Comparison of ENCODE assay signal across 24 mouse cellular contexts in genomic region chr10:105312986-105313385, GRCm38 (mm10).
DNase-seq lines count a peak whose midpoint lies in the region; ATAC-seq and TF ChIP-seq lines count a peak whose summit lies in the region.
"Had no signal": no experiment of that assay in that cellular context is flagged by ENCODE, and none has a peak within 500 bp of the region (broad histone marks: within the 10 kb centered on the region; RNA-seq: fewer than 3 reads in every experiment).

No protein-coding gene starts in this region.

- no peaks in the 10 kb centered on the region for H3K27me3 ChIP-seq in liver, adult 2 months (ENCODE audit: control insufficient read depth, insufficient read depth, low read length)
- H3K27me3 ChIP-seq: CH12.LX; embryonic facial prominence, embryonic 12.5 days; forebrain, embryonic 13.5 days; forebrain, embryonic 15.5 days; Patski had no signal

- H3K36me3 ChIP-seq in liver, adult 2 months (ENCODE audit: control insufficient read depth, insufficient read depth, low read length) = no peaks in the 10 kb centered on the region
- H3K36me3 ChIP-seq: embryonic facial prominence, embryonic 10.5 days; embryonic facial prominence, embryonic 12.5 days; forebrain, embryonic 15.5 days; G1E had no signal

- no peak overlapping the region for H3K27ac ChIP-seq in liver, adult 2 months (replicated peaks; ENCODE audit: insufficient read depth, low read depth, low read length)
- H3K27ac ChIP-seq: embryonic facial prominence, embryonic 10.5 days; embryonic facial prominence, embryonic 12.5 days; forebrain, embryonic 13.5 days; forebrain, embryonic 15.5 days had no signal

- TF ChIP-seq CTCF in liver, adult 2 months (IDR thresholded peaks at IDR 0.05; ENCODE audit: low read depth, low read length) = no peak

- no peak overlapping the region for H3K9ac ChIP-seq in liver, adult 2 months (ENCODE audit: low read depth, low read length)
- H3K9ac ChIP-seq: embryonic facial prominence, embryonic 12.5 days; forebrain, embryonic 13.5 days; forebrain, embryonic 15.5 days; forebrain, postnatal 0 days had no signal

- H3K4me1 ChIP-seq in liver, adult 2 months (ENCODE audit: control insufficient read depth, insufficient read depth, low read length) = no peaks in the 10 kb centered on the region
- H3K4me1 ChIP-seq: embryonic facial prominence, embryonic 10.5 days; embryonic facial prominence, embryonic 12.5 days; forebrain, embryonic 13.5 days; forebrain, embryonic 15.5 days had no signal

- DNase-seq in liver, adult 2 months (ENCODE audit: extremely low read depth, low read depth, low spot score) = peak; percentile 85
- no peak for DNase-seq in liver
- peak; percentile 2 for DNase-seq in lung, postnatal 36 days
- DNase-seq in lung, postnatal 25 days (ENCODE audit: low spot score) = no peak
- DNase-seq in urinary bladder, postnatal 36 days (ENCODE audit: low spot score in 2 of 2) = no peak
- DNase-seq: adrenal gland, adult 8-10 months; adrenal gland, postnatal 25 days; B cell, adult 2 months; cerebellum, adult 11-12 months; cerebellum, adult 2 months; cerebellum, adult 9-10 months; cerebellum, postnatal 10 days; cerebellum, postnatal 25 days; forebrain, postnatal 0 days had no signal

- no peaks in the 10 kb centered on the region for H3K79me2 ChIP-seq in liver, adult 2 months (ENCODE audit: control insufficient read depth, insufficient read depth, low read length)

- WGBS in liver, adult 2 months = 11% methylated on average over 5 of the region's 5 CpGs

- TF ChIP-seq POLR2A in liver, adult 2 months (IDR thresholded peaks at IDR 0.05; ENCODE audit: extremely low read depth, insufficient read depth, low read length) = no peak

- H3K4me3 ChIP-seq in liver, adult 2 months (ENCODE audit: insufficient read depth, low read depth, low read length) = no peak overlapping the region
- H3K4me3 ChIP-seq: embryonic facial prominence, embryonic 10.5 days; embryonic facial prominence, embryonic 12.5 days; forebrain, embryonic 13.5 days; forebrain, embryonic 15.5 days had no signal

- peak; percentile 30 for ATAC-seq in granulocyte monocyte progenitor cell, adult 5-6 weeks (replicated peaks; ENCODE audit: poor library complexity, severe bottlenecking)
- ATAC-seq: activated CD4-positive, CD25-positive, alpha-beta regulatory T cell, adult 4 months; CD4-positive, CD25-positive, alpha-beta regulatory T cell, adult 4 months; forebrain, embryonic 13.5 days; forebrain, embryonic 15.5 days; forebrain, postnatal 0 days; Patski had no signal

Comparison
In these comparisons a context has a peak if more than half of its experiments do, and no peak if none do; other contexts are left out.
1. DNase-seq: peak in liver, adult 2 months (single experiment) and lung, postnatal 36 days (single experiment); none in liver (single experiment), lung, postnatal 25 days (single experiment) and urinary bladder, postnatal 36 days (0 of 2).